Mouse (Mus musculus): ENCODE results near the gene Tead3. TPM values are rescaled to one million over a fixed set of nuclear protein-coding genes. Genes with fewer than 3 reads are reported as not detected.
A peak's percentile ranks its signal among the peaks of the same experiment; 100 is the strongest.

Tead3 gene
- polyA plus RNA-seq, 1 experiment from 2014 or later, result 5.2 TPM

DNA sequence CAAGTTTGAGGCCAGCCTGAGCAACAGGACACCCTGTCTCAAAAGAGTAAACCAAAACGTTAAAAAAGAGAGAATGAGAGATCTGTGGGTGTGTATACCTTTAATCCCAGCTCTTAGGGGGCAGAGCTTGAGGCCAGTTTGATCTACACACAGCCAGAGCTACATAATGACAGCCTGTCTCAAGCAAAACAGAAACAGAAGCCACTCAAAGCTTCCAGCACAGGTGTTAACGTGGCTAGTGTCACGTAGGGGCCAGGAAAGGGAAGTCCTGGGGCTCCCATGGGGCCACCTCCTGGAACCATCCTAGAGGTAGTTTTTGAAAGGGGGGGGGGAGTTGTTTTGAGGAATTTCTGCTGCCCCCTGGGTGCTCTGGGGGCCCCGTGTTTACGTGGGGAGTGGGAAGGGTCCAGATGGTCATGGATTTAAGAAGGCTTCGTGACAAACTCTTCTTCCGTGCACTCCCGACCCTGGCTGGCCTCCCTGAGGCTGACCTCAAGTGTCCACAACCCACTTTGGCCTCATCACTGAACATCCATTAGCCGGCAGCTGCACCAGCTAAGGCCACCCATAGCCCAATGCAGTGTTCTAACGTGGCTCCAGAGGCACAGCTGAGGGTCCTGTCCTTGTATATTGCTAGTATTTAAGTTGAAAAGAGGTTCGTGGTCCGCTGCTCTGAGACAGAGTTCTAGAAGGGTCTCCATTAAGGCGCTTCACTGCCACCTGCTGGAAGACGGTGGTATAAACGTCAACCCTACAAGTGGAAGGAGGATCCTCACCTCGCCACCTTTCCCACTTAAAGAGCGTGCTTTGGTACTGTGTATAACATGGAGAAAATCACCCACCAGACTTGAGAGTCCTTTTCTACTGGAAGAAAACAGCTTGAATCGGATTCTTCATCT is 42.1 kb downstream of the Tead3 start:
- peak; percentile 86 for DNase-seq (ENCODE audit: extremely low spot score, low spot score)
- H3K4me1 ChIP-seq, result peaks cover 27% of the 10 kb centered on the region
- WGBS, result 23% methylated on average over 18 of the region's 18 CpGs
- H3K4me3 ChIP-seq, result no peak overlapping the region
- H3K27ac ChIP-seq, result peak overlapping the region; percentile 63
- H3K9me3 ChIP-seq, result no peaks in the 10 kb centered on the region
- no peaks in the 10 kb centered on the region for H3K27me3 ChIP-seq (ENCODE audit: poor library complexity, severe bottlenecking)
- H3K36me3 ChIP-seq (replicated peaks), result no peaks in the 10 kb centered on the region

DNA sequence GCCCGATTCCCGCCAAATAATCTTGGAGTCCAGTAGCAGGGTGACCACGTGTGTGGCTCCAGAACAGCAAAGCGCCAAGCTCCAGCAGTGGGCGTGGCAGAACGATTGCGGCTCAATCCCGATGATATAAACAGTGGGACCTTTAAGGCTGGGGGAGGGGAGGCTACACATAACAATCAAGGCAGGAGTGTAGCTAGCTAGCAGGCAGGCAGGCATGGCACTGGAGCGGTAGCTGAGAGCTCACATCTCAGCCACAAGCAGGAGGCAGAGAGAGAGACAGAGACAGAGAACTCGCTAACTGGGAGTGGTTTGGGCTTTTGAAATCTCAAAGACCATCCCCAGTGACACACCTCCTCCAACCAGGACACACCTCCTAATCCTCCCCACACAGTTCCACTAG is 45.4 kb downstream of the Tead3 start:
- H3K27me3 ChIP-seq (ENCODE audit: poor library complexity, severe bottlenecking), result no peaks in the 10 kb centered on the region

DNA sequence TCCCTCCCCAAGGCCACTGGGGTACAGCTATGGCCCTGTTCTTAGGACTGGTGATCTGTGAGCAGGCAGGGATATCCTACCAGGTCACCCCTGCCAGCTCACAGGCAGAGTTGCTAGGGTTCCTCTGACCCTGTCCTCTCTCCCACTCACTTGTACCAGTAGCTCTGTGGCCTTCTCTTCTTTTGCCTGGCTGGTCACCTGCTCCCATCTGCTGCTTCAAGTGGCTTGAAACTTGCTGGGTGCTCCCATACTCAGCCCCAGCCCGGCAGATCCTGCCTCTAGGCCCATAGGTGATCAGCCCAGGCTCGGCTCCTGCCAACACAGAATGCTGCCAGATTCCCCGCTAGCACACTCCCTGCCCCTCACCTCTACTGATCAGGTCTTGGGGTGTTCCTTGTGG is 49.8 kb downstream of the Tead3 start:
- 80% methylated on average over 3 of the region's 3 CpGs for WGBS
- Histone ChIP-seq H3K27me3 (ENCODE audit: poor library complexity, severe bottlenecking) (no peaks in the 10 kb centered on the region), H3K27ac (peak overlapping the region; percentile 68; the same call in 1 of the 2 replicates), H3K4me3 (no peak overlapping the region), H3K4me1 (peaks cover 35% of the 10 kb centered on the region), H3K36me3 (replicated peaks) (peaks cover 23% of the 10 kb centered on the region), H3K9me3 (no peaks in the 10 kb centered on the region)
- no peak for DNase-seq (ENCODE audit: extremely low spot score, low spot score)

More for the DNA sequence above, 45.4 kb downstream of the Tead3 start:
- WGBS, result 61% methylated on average over 10 of the region's 10 CpGs
- H3K9me3 ChIP-seq, result no peaks in the 10 kb centered on the region
- H3K27ac ChIP-seq, result no peak overlapping the region
- peaks cover 29% of the 10 kb centered on the region for H3K4me1 ChIP-seq
- H3K36me3 ChIP-seq (replicated peaks), result no peaks in the 10 kb centered on the region; the same call in 1 of the 2 replicates
- no peak for DNase-seq (ENCODE audit: extremely low spot score, low spot score)
- H3K4me3 ChIP-seq, result no peak overlapping the region

DNA sequence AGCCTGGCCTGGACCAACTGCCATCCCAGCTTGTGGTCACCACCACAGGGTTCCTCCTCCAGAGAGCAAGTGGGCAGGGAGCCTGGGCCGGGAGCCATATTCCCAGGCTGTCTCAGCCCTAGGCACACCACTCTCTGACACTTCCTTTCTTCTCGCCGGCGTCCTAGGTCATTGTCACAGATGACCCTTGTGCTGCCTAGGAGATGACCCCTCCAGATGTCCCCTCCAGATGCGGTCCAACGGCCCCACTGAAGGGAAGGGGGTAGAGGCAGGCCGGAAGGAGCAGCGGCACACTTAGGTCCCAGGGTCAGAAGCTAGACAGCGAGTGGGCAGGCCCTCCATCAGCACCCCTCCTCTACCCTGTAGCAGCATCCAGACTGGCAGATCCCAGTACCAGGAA is 50.3 kb downstream of the Tead3 start:
- Histone ChIP-seq H3K36me3 (replicated peaks) (peaks cover 23% of the 10 kb centered on the region), H3K9me3 (no peaks in the 10 kb centered on the region), H3K4me1 (peaks cover 36% of the 10 kb centered on the region), H3K27me3 (ENCODE audit: poor library complexity, severe bottlenecking) (no peaks in the 10 kb centered on the region), H3K27ac (peak overlapping the region; percentile 68), H3K4me3 (no peak overlapping the region)
- DNase-seq (ENCODE audit: extremely low spot score, low spot score), result no peak
- 68% methylated on average over 9 of the region's 9 CpGs for WGBS

DNA sequence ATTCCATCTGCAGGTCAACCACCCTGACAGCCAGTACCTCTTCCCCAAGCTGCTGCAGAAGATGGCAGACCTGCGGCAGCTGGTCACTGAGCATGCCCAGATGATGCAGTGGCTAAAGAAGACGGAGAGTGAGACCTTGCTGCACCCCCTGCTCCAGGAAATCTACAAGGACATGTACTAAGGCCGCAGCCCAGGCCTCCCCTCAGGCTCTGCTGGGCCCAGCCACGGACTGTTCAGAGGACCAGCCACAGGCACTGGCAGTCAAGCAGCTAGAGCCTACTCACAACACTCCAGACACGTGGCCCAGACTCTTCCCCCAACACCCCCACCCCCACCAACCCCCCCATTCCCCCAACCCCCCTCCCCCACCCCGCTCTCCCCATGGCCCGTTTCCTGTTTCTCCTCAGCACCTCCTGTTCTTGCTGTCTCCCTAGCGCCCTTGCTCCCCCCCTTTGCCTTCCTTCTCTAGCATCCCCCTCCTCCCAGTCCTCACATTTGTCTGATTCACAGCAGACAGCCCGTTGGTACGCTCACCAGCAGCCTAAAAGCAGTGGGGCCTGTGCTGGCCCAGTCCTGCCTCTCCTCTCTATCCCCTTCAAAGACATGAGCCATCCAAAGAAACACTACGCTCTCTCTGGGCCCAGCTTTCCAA is 50.8 kb downstream of the Tead3 start:
- WGBS, result 57% methylated on average over 11 of the region's 11 CpGs
- H3K4me1 ChIP-seq, result peaks cover 36% of the 10 kb centered on the region

DNA sequence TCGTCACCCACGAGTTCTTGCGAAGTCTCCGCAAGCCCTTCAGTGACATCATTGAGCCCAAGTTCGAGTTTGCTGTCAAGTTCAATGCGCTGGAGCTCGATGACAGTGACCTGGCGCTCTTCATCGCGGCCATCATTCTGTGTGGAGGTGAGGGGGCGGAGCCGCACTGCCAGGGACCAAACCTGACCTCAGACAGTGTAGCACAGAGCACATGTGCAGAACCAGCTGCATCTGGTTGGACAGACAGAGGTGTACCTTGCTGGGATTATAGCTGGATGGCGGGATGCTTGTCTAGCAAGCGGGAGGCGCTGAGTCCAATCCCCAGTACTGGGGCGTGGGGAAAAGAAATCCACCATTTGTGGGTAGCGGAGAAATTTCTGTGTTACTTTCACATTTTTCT is 51.7 kb downstream of the Tead3 start:
- DNase-seq (ENCODE audit: extremely low spot score, low spot score), result no peak
- Histone ChIP-seq H3K27me3 (ENCODE audit: poor library complexity, severe bottlenecking) (no peaks in the 10 kb centered on the region), H3K4me1 (peaks cover 38% of the 10 kb centered on the region), H3K4me3 (no peak overlapping the region), H3K27ac (no peak overlapping the region), H3K36me3 (replicated peaks) (peaks cover 23% of the 10 kb centered on the region), H3K9me3 (no peaks in the 10 kb centered on the region)
- WGBS, result 94% methylated on average over 17 of the region's 17 CpGs

More for the DNA sequence above, 50.8 kb downstream of the Tead3 start:
- DNase-seq (ENCODE audit: extremely low spot score, low spot score), result no peak
- Histone ChIP-seq H3K4me3 (no peak overlapping the region), H3K9me3 (no peaks in the 10 kb centered on the region), H3K36me3 (replicated peaks) (peaks cover 23% of the 10 kb centered on the region), H3K27me3 (ENCODE audit: poor library complexity, severe bottlenecking) (no peaks in the 10 kb centered on the region), H3K27ac (peak overlapping the region; percentile 68)

DNA sequence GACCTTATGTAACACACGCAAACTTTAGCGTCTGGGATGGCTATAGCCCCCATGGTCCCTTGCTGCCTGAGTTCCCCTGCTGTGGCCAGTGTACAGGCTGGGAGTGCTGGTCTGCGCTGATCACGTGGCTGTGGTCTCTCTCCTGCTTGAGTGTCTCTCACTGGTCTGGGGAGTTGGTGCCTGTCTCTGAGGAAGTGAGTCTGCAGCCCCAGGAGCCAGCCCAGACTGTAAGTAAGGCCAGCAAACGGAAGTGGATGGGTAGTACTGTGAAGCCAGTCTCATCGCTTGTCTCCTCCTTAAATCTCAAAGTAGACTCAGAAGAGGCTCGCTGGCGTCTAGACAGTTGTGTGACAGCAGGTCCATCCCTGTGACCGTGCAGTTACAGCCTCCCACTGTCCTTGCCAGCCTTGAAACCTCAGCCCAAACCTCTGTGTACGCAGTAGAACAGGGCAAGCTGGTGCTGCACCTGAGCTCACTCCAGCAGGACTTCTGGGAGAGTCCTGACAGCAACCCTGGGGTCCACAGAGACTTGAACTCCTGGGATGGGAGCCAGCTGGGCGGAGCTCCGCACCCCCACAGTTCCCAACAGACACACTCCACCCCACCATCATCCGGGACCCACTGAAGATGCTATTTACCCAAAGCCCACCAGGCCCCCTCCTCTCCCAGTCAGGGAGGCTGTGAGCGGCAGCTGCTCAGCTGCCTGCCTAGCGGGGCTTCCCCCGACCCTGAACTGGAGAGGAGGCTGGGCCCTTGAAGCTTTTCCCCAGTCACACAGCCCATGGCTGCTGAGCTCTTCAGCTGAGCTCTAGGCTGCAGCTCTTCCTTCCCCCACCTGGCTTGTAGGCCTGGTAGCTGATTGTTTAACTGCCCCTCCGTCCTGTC is 55.9 kb downstream of the Tead3 start:
- Histone ChIP-seq H3K27me3 (ENCODE audit: poor library complexity, severe bottlenecking) (no peaks in the 10 kb centered on the region), H3K9me3 (peaks cover 3% of the 10 kb centered on the region; the same call in 1 of the 2 replicates), H3K4me1 (peaks cover 26% of the 10 kb centered on the region), H3K36me3 (replicated peaks) (peaks cover 34% of the 10 kb centered on the region), H3K27ac (peak overlapping the region; percentile 40; the same call in 1 of the 2 replicates), H3K4me3 (no peak overlapping the region)
- no peak for DNase-seq (ENCODE audit: extremely low spot score, low spot score)
- 81% methylated on average over 17 of the region's 17 CpGs for WGBS

DNA sequence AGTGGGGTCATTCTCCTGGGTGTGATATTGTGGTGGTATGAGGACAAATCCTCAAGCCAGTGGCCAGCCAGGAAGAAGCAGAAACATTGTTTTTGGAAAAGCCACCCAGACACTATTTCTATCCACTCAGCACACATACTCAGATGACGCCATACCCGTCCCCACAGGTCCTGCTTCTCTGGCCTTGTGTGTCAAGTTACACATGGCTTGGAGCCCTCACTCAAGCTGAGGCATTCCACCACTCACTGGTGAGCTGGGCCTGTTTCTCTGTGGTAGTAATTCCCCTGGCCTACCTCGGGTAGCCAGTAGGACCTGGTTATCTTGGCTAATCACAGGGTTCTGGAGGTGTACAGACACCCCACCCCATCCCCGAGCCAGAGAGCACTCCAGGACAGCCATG is 56.9 kb downstream of the Tead3 start:
- Histone ChIP-seq H3K27me3 (ENCODE audit: poor library complexity, severe bottlenecking) (no peaks in the 10 kb centered on the region), H3K9me3 (peaks cover 3% of the 10 kb centered on the region; the same call in 1 of the 2 replicates), H3K27ac (peak overlapping the region; percentile 40; the same call in 1 of the 2 replicates), H3K36me3 (replicated peaks) (peaks cover 24% of the 10 kb centered on the region), H3K4me1 (peaks cover 20% of the 10 kb centered on the region), H3K4me3 (no peak overlapping the region)
- WGBS, result 84% methylated on average over 4 of the region's 4 CpGs
- no peak for DNase-seq (ENCODE audit: extremely low spot score, low spot score)

DNA sequence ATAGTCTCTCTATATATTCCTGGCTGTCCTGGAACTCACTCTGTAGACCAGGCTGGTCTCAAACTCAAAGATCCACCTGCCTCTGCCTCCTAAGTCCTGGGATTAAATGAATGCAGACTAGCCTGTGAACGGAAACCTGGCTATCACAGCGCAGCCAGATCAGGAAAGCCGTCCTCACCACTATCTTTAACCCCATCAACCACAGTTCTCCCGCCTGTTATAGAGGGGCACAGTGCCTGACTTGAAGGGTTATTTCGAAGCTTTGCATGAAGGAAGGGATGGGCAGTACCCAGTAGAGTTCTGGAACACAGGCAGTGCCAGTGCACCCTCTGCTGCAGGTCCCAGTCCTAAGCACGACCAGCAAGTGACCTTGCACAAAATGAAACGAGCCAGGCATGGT is 59.3 kb downstream of the Tead3 start:
- no peak for DNase-seq (ENCODE audit: extremely low spot score, low spot score)
- no peaks in the 10 kb centered on the region for H3K27me3 ChIP-seq (ENCODE audit: poor library complexity, severe bottlenecking)
- whole genome bisulfite sequencing, result 83% methylated on average over 7 of the region's 7 CpGs

DNA sequence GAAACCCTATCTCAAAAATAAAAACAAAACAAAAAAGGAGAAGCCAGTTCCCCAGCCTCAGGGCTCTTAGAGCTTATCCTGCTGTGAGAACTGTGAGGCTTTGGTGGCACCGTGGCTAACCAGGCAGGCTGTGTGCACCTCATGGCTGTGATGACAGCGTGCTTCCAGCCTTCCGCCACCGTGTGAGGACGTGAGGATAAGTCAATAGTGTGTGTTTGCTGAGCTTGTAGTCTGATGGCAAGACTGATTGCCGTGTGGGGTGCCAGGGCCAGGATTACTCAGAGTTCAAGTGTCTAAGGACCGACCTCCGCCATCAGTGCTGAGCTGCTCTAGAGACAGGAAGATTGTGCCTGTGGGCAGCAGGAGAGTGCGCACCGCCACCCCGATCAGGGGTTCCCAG is 59.9 kb downstream of the Tead3 start:
- no peak overlapping the region for H3K27ac ChIP-seq
- no peak for DNase-seq (ENCODE audit: extremely low spot score, low spot score)
- peaks cover 33% of the 10 kb centered on the region for H3K4me1 ChIP-seq
- H3K36me3 ChIP-seq (replicated peaks), result peaks cover 13% of the 10 kb centered on the region
- no peak overlapping the region for H3K4me3 ChIP-seq
- H3K27me3 ChIP-seq (ENCODE audit: poor library complexity, severe bottlenecking), result no peaks in the 10 kb centered on the region
- WGBS, result 88% methylated on average over 11 of the region's 11 CpGs
- peaks cover 3% of the 10 kb centered on the region; the same call in 1 of the 2 replicates for H3K9me3 ChIP-seq

More for the DNA sequence above, 59.3 kb downstream of the Tead3 start:
- H3K4me1 ChIP-seq, result peaks cover 27% of the 10 kb centered on the region
- peaks cover 13% of the 10 kb centered on the region for H3K36me3 ChIP-seq (replicated peaks)
- H3K9me3 ChIP-seq, result peaks cover 3% of the 10 kb centered on the region; the same call in 1 of the 2 replicates
- no peak overlapping the region for H3K4me3 ChIP-seq
- no peak overlapping the region for H3K27ac ChIP-seq

DNA sequence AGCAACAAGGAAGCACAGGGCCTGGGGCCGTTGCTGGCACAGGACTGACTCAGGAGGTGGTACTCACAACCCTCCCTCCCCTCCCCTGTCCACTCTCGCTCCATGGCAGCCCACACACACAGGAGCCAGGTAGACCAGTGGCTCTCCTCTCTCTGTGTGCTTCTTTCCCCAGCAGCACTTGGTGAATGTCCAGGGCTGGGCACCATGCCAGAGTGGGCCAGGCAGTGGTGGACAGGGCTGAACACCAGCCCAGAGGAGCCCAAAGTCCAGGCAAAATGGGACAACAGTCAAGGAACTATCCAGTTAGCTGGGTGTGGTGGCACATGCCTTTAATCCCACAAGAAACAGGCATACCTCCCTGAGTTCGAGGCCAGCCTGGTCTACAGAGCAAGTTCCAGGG is 60.4 kb downstream of the Tead3 start:
- peaks cover 36% of the 10 kb centered on the region for H3K4me1 ChIP-seq
- no peak overlapping the region for H3K4me3 ChIP-seq
- no peaks in the 10 kb centered on the region for H3K27me3 ChIP-seq (ENCODE audit: poor library complexity, severe bottlenecking)
- WGBS, result 75% methylated on average over 3 of the region's 3 CpGs
- no peak for DNase-seq (ENCODE audit: extremely low spot score, low spot score)
- H3K36me3 ChIP-seq (replicated peaks), result peaks cover 13% of the 10 kb centered on the region
- peak overlapping the region; percentile 26; the same call in 1 of the 2 replicates for H3K27ac ChIP-seq
- H3K9me3 ChIP-seq, result peaks cover 3% of the 10 kb centered on the region; the same call in 1 of the 2 replicates

DNA sequence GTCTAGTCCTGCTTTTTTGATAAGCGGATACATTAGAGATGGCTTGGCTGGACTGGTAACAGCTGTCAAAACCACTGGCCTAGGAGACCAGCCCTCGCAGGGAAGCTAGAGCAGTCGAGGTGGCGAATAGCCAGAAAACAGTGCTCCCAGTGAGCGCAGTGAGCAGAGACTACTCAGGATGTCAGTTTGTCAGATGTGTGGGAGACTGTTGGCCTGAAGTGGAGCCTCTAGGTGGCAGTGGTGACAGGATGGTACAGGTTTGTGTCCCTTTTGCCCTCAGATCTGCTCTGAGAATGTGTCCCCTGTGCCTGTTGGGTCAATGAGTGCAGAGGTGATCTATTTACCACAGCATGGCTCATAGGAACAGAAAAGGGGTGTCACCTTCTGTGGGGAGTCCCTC is 62.6 kb downstream of the Tead3 start:
- Histone ChIP-seq H3K36me3 (replicated peaks) (peaks cover 13% of the 10 kb centered on the region), H3K27me3 (ENCODE audit: poor library complexity, severe bottlenecking) (no peaks in the 10 kb centered on the region), H3K4me3 (no peak overlapping the region), H3K27ac (no peak overlapping the region), H3K4me1 (peaks cover 23% of the 10 kb centered on the region), H3K9me3 (peaks cover 3% of the 10 kb centered on the region; the same call in 1 of the 2 replicates)
- DNase-seq (ENCODE audit: extremely low spot score, low spot score), result no peak
- 75% methylated on average over 5 of the region's 5 CpGs for WGBS

All from forebrain, embryonic 10.5 days (tissue).